8 mouse cellular contexts compared by ENCODE assay signal in genomic region chrX:153139734-153140515, GRCm38 (mm10). TPM values are rescaled to one million over a fixed set of nuclear protein-coding genes. Genes with fewer than 3 reads are reported as not detected.
DNase-seq lines count a peak whose midpoint lies in the region; ATAC-seq lines count a peak whose summit lies in the region.

Gene Rragb, plus strand, starts transcription at chrX:153139981.

- peaks cover 16% of the 10 kb centered on the region for H3K27me3 ChIP-seq in megakaryocyte, embryonic 14.5 days (replicated peaks)

- no peaks in the 10 kb centered on the region for H3K9me3 ChIP-seq in megakaryocyte, embryonic 14.5 days

- no peaks in the 10 kb centered on the region for H3K36me3 ChIP-seq in megakaryocyte, embryonic 14.5 days (replicated peaks; ENCODE audit: low read length)

- peak; percentile 94 for ATAC-seq in inflammation-experienced regulatory T-cells, adult 6 months

- H3K4me3 ChIP-seq in megakaryocyte, embryonic 14.5 days (replicated peaks) = peak within 1 kb of the TSS; percentile 93

- peaks cover 9% of the 10 kb centered on the region for H3K4me1 ChIP-seq in megakaryocyte, embryonic 14.5 days

- peak; percentile 82 to 90 for DNase-seq in adrenal gland, adult (ENCODE audit: inconsistent age in 2 of 2, low spot score in 1 of 2)
- DNase-seq in embryo, embryonic 10 days (ENCODE audit: low spot score) = peak; percentile 85
- DNase-seq in gastrocnemius, postnatal 10 days = peak; percentile 38
- DNase-seq in left cerebral cortex, adult 9 months (ENCODE audit: low spot score in 2 of 2) = peak; percentile 75 to 86
- DNase-seq in right cerebral cortex, adult 2 months (ENCODE audit: low spot score in 2 of 2) = peak; percentile 79
- peak; percentile 10 for DNase-seq in urinary bladder, postnatal 10 days (ENCODE audit: low spot score)

RNA-seq across cellular contexts. Expression of gene Rragb, which starts in this region (rescaled TPM):
- 1 to 10 TPM; 1.7 to 2.2 TPM for total RNA-seq in gastrocnemius, postnatal 10 days (2021)
- 1 to 10 TPM; 4.2 to 8.9 (median 6.6) TPM for polyA plus RNA-seq in inflammation-experienced regulatory T-cells, adult 6 months (2017; shearing (Covaris generic))
- polyA plus RNA-seq in megakaryocyte, embryonic 14.5 days (2012; ENCODE audit: insufficient read depth, low replicate concordance) = 0.75 TPM in 1 of 2 replicates, not detected in the other

Comparison
In these comparisons a context has a peak if more than half of its experiments do, and no peak if none do; other contexts are left out.
1. Peak in every context shown above with its lines: DNase-seq, ATAC-seq and H3K4me3 ChIP-seq.
2. DNase-seq: peak in every context shown above with its lines; median percentile 86 in adrenal gland, adult; 85 in embryo, embryonic 10 days; 80 in left cerebral cortex, adult 9 months; 79 in right cerebral cortex, adult 2 months; 38 in gastrocnemius, postnatal 10 days; 10 in urinary bladder, postnatal 10 days.